Mouse (Mus musculus) MEL (cell line): ENCODE measurements at regions not wholly inside any gene's neighbourhood (a gene's known extent, or its start where the extent isn't known, plus 50 kb on each side); places are given as distances from the start of the nearest gene placed in this dataset.

Source experiments
- DNase-seq: peaks from one replicate; pipeline ENCODE4 v3.0.0; 2011; ENCODE audit warnings: low read depth, low spot score
- H3K27ac ChIP-seq: 2 replicates; pipeline ENCODE4 v1.5.1; 2012; ENCODE audit warnings: low read depth, mild to moderate bottlenecking, control low read depth, low read length, moderate library complexity; ENCODE audit not compliant: control insufficient read depth
- H3K27me3 ChIP-seq, 2 experiments: fragments of 150-350 bp in 1 of 2; sonication (generic) in 1 of 2; 2 replicates each; pipeline ENCODE4 v1.6.1; 2012; ENCODE audit warnings: low read length in 2 of 2, mild to moderate bottlenecking in 2 of 2, improper control_type of control experiment in 1 of 2, moderate library complexity in 1 of 2; ENCODE audit not compliant: insufficient read depth in 2 of 2, control insufficient read depth in 1 of 2
- H3K36me3 ChIP-seq, 2 experiments: 2 replicates each; pipeline ENCODE4 v1.6.1; 2012 to 2014; ENCODE audit warnings: low read length in 2 of 2, improper control_type of control experiment in 1 of 2, inconsistent platforms in 1 of 2, mild to moderate bottlenecking in 1 of 2; ENCODE audit not compliant: insufficient read depth in 2 of 2, control insufficient read depth in 1 of 2
- H3K4me1 ChIP-seq, 2 experiments: fragments of 150-350 bp in 1 of 2; sonication (generic) in 1 of 2; 2 replicates each; pipeline ENCODE4 v1.6.1; 2012; ENCODE audit warnings: low read length in 2 of 2, improper control_type of control experiment in 1 of 2, mild to moderate bottlenecking in 1 of 2; ENCODE audit not compliant: insufficient read depth in 2 of 2, control insufficient read depth in 1 of 2
- H3K4me3 ChIP-seq, 2 experiments: fragments of 150-350 bp in 1 of 2; sonication (generic) in 1 of 2; 2 replicates each; pipeline ENCODE4 v1.5.1; 2012; ENCODE audit warnings: low read depth in 2 of 2, low read length in 2 of 2, mild to moderate bottlenecking in 2 of 2, moderate library complexity in 2 of 2, control low read depth in 1 of 2, improper control_type of control experiment in 1 of 2; ENCODE audit not compliant: control insufficient read depth in 1 of 2, insufficient read depth in 1 of 2
- H3K79me2 ChIP-seq: 2 replicates; pipeline ENCODE4 v1.6.1; 2012; ENCODE audit warnings: mild to moderate bottlenecking, low read length, moderate library complexity; ENCODE audit not compliant: control insufficient read depth, poor library complexity, insufficient read depth
- H3K9ac ChIP-seq: 2 replicates; pipeline ENCODE4 v1.6.1; 2012; ENCODE audit warnings: low read depth, mild to moderate bottlenecking, control low read depth, low read length, moderate library complexity; ENCODE audit not compliant: control insufficient read depth, poor library complexity, severe bottlenecking
- H3K9me3 ChIP-seq: fragments of 150-350 bp; sonication (generic); replicated peaks from 2 replicates; pipeline ENCODE4 v1.6.1; 2012; ENCODE audit warnings: mild to moderate bottlenecking, low read length, improper control_type of control experiment, moderate library complexity; ENCODE audit not compliant: insufficient read depth
- CTCF ChIP-seq, 3 experiments: IDR thresholded peaks in 2 of 3; conservative IDR thresholded peaks in 1 of 3; 2 replicates each; pipeline ENCODE4 v1.5.1; 2011 to 2012; ENCODE audit warnings: low read length in 3 of 3, low read depth in 2 of 3, mild to moderate bottlenecking in 2 of 3, improper control_type of control experiment in 1 of 3, inconsistent platforms in 1 of 3, mixed read lengths in 1 of 3, moderate library complexity in 1 of 3; ENCODE audit not compliant: control insufficient read depth in 1 of 3, insufficient read depth in 1 of 3, poor library complexity in 1 of 3, severe bottlenecking in 1 of 3
- E2F4 ChIP-seq: IDR thresholded peaks from 2 replicates; pipeline ENCODE4 v1.6.1; 2011; ENCODE audit warnings: low read depth, low read length, improper control_type of control experiment, borderline replicate concordance
- JUND ChIP-seq: IDR thresholded peaks from 2 replicates; pipeline ENCODE4 v1.6.1; 2011; ENCODE audit warnings: low read depth, mild to moderate bottlenecking, improper control_type of control experiment, low read length
- KAT2A ChIP-seq: conservative IDR thresholded peaks from 2 replicates; pipeline ENCODE4 v1.6.1; 2012; ENCODE audit warnings: low read depth, low read length, improper control_type of control experiment, inconsistent platforms
- MAFK ChIP-seq: IDR thresholded peaks from 2 replicates; pipeline ENCODE4 v1.6.1; 2011; ENCODE audit warnings: low read depth, mild to moderate bottlenecking, low read length, improper control_type of control experiment, borderline replicate concordance
- MAX ChIP-seq: IDR thresholded peaks from 2 replicates; pipeline ENCODE4 v1.6.1; 2011; ENCODE audit warnings: low read length, improper control_type of control experiment
- MEF2A ChIP-seq: IDR thresholded peaks from 2 replicates; pipeline ENCODE4 v1.6.1; 2014; ENCODE audit warnings: low read depth, mild to moderate bottlenecking, inconsistent platforms, low read length, improper control_type of control experiment; ENCODE audit not compliant: poor library complexity, insufficient replicate concordance, severe bottlenecking; ENCODE audit errors: extremely low read depth
- MYB ChIP-seq: IDR thresholded peaks from 2 replicates; pipeline ENCODE4 v1.6.1; 2011; ENCODE audit warnings: mild to moderate bottlenecking, low read depth, low read length, improper control_type of control experiment
- NELFE ChIP-seq: IDR thresholded peaks from 2 replicates; pipeline ENCODE4 v1.6.1; 2011; ENCODE audit warnings: low read depth, low read length, improper control_type of control experiment
- NRF1 ChIP-seq: IDR thresholded peaks from 2 replicates; pipeline ENCODE4 v1.6.1; 2014; ENCODE audit warnings: low read depth, mild to moderate bottlenecking, inconsistent platforms, low read length, improper control_type of control experiment, moderate library complexity; ENCODE audit not compliant: poor library complexity, insufficient read depth, severe bottlenecking
- POLR2A ChIP-seq, 2 experiments: IDR thresholded peaks; 2 replicates each; pipeline ENCODE4 v1.6.1; 2011 to 2012; ENCODE audit warnings: low read length in 2 of 2, mild to moderate bottlenecking in 2 of 2, control low read depth in 1 of 2, improper control_type of control experiment in 1 of 2, low read depth in 1 of 2, moderate library complexity in 1 of 2; ENCODE audit not compliant: control insufficient read depth in 1 of 2, insufficient read depth in 1 of 2, poor library complexity in 1 of 2
- POLR2AphosphoS5 ChIP-seq: IDR thresholded peaks from 2 replicates; pipeline ENCODE4 v1.6.1; 2012; ENCODE audit warnings: low read depth, borderline replicate concordance, mild to moderate bottlenecking, inconsistent platforms, low read length, moderate library complexity, mixed read lengths
- RAD21 ChIP-seq: IDR thresholded peaks from 2 replicates; pipeline ENCODE4 v1.6.1; 2011; ENCODE audit warnings: mild to moderate bottlenecking, low read depth, low read length, improper control_type of control experiment
- SIN3A ChIP-seq: IDR thresholded peaks from 2 replicates; pipeline ENCODE4 v1.6.1; 2012; ENCODE audit warnings: low read length, improper control_type of control experiment, inconsistent platforms
- TBP ChIP-seq: IDR thresholded peaks from 2 replicates; pipeline ENCODE4 v1.8.0; 2011; ENCODE audit warnings: low read depth, low read length, improper control_type of control experiment
- USF1 ChIP-seq: IDR thresholded peaks from 2 replicates; pipeline ENCODE4 v1.6.1; 2014; ENCODE audit warnings: low read depth, mild to moderate bottlenecking, inconsistent platforms, low read length, improper control_type of control experiment, moderate library complexity
- ZC3H11A ChIP-seq: IDR thresholded peaks from 2 replicates; pipeline ENCODE4 v1.6.1; 2012; ENCODE audit warnings: low read depth, mild to moderate bottlenecking, inconsistent platforms, low read length, improper control_type of control experiment
- ZKSCAN1 ChIP-seq: IDR thresholded peaks from 2 replicates; pipeline ENCODE4 v1.6.1; 2012; ENCODE audit warnings: low read depth, mild to moderate bottlenecking, inconsistent platforms, low read length, improper control_type of control experiment, moderate library complexity
- ZMIZ1 ChIP-seq: IDR thresholded peaks from 2 replicates; pipeline ENCODE4 v1.6.1; 2012; ENCODE audit warnings: low read depth, mild to moderate bottlenecking, inconsistent platforms, low read length, improper control_type of control experiment, moderate library complexity
- ZNF384 ChIP-seq: IDR thresholded peaks from 2 replicates; pipeline ENCODE4 v1.6.1; 2012; ENCODE audit warnings: low read depth, mild to moderate bottlenecking, inconsistent platforms, low read length, improper control_type of control experiment

GRCm38 (mm10) chr12:9118576-9118975, 88.8 kb downstream of the Ttc32 start:
- H3K4me3 ChIP-seq: no peak overlapping the region
- H3K4me1 ChIP-seq: no peaks in the 10 kb centered on the region
- TF ChIP-seq ZKSCAN1: no peak
- TF ChIP-seq POLR2A (IDR thresholded peaks at IDR 0.05; ENCODE audit: control insufficient read depth in 1 of 2, insufficient read depth in 1 of 2, low read depth in 1 of 2, low read length in 2 of 2, poor library complexity in 1 of 2): no peak
- no peak for TF ChIP-seq ZMIZ1
- no peak for TF ChIP-seq MAX
- no peak for TF ChIP-seq ZC3H11A
- no peak for TF ChIP-seq SIN3A
- TF ChIP-seq MYB: no peak
- TF ChIP-seq RAD21: no peak
- no peak for TF ChIP-seq NRF1
- no peak for TF ChIP-seq NELFE
- TF ChIP-seq MEF2A: no peak
- no peak for TF ChIP-seq JUND
- no peak for TF ChIP-seq MAFK
- no peak for DNase-seq
- no peaks in the 10 kb centered on the region for H3K36me3 ChIP-seq
- H3K9me3 ChIP-seq: no peaks in the 10 kb centered on the region
- no peaks in the 10 kb centered on the region; a peak in 1 of 4 replicates for H3K27me3 ChIP-seq
- H3K79me2 ChIP-seq: no peaks in the 10 kb centered on the region
- no peak overlapping the region for H3K27ac ChIP-seq
- H3K9ac ChIP-seq: no peak overlapping the region

GRCm38 (mm10) chr12:9127931-9128550, 98.2 kb downstream of the Ttc32 start:
- no peak for TF ChIP-seq TBP
- no peak for TF ChIP-seq ZC3H11A
- TF ChIP-seq E2F4: no peak
- no peak for TF ChIP-seq ZNF384
- no peak for TF ChIP-seq CTCF (IDR thresholded peaks at IDR 0.05 in 2 of 3, conservative IDR thresholded peaks at IDR 0.05 in 1 of 3; ENCODE audit: control insufficient read depth in 1 of 3, insufficient read depth in 1 of 3, low read depth in 2 of 3, low read length in 3 of 3, poor library complexity in 1 of 3, severe bottlenecking in 1 of 3)
- TF ChIP-seq POLR2AphosphoS5: no peak
- TF ChIP-seq KAT2A: no peak
- TF ChIP-seq MAX: no peak
- TF ChIP-seq USF1: no peak
- Histone ChIP-seq H3K27ac (no peak overlapping the region), H3K4me1 (no peaks in the 10 kb centered on the region), H3K27me3 (no peaks in the 10 kb centered on the region), H3K9me3 (no peaks in the 10 kb centered on the region), H3K79me2 (no peaks in the 10 kb centered on the region), H3K4me3 (no peak overlapping the region), H3K36me3 (no peaks in the 10 kb centered on the region), H3K9ac (no peak overlapping the region)
- DNase-seq: no peak
